Mouse (Mus musculus) neural tube, embryonic 13.5 days (tissue): ENCODE measurements around the gene Inpp5k. TPM values are rescaled to one million over a fixed set of nuclear protein-coding genes. Genes with fewer than 3 reads are reported as not detected.

ENCODE experiments used
- ATAC-seq: fragments of 200-750 bp; cut with Nextera tagmentation; 2 replicates; pipeline ENCODE4 v1.8.0; 2017; ENCODE audit warnings: low read depth, mild to moderate bottlenecking, moderate TSS enrichment, moderate library complexity
- H3K27ac ChIP-seq: fragments of 300-500 bp; sonication (generic); replicated peaks from 2 replicates; pipeline ENCODE4 v1.5.1; 2015; ENCODE audit warnings: moderate library complexity, mild to moderate bottlenecking, inconsistent platforms
- H3K27me3 ChIP-seq: fragments of 300-500 bp; sonication (generic); 2 replicates; pipeline ENCODE4 v1.6.1; 2015; ENCODE audit warnings: mild to moderate bottlenecking, inconsistent platforms
- H3K36me3 ChIP-seq: fragments of 300-500 bp; sonication (generic); 2 replicates; pipeline ENCODE4 v1.6.1; 2015; ENCODE audit warnings: mild to moderate bottlenecking, inconsistent platforms
- H3K4me1 ChIP-seq: fragments of 300-500 bp; sonication (generic); replicated peaks from 2 replicates; pipeline ENCODE4 v1.6.1; 2015; ENCODE audit warnings: inconsistent platforms
- H3K4me2 ChIP-seq: fragments of 300-500 bp; sonication (generic); 2 replicates; pipeline ENCODE4 v1.6.1; 2015; ENCODE audit warnings: inconsistent platforms, mild to moderate bottlenecking, moderate library complexity
- H3K4me3 ChIP-seq: fragments of 300-500 bp; sonication (generic); 2 replicates; pipeline ENCODE4 v1.5.1; 2015; ENCODE audit warnings: mild to moderate bottlenecking, inconsistent platforms
- H3K9ac ChIP-seq: fragments of 300-500 bp; sonication (generic); 2 replicates; pipeline ENCODE4 v1.6.1; 2015; ENCODE audit warnings: moderate library complexity, mild to moderate bottlenecking, inconsistent platforms
- H3K9me3 ChIP-seq: fragments of 300-500 bp; sonication (generic); 2 replicates; pipeline ENCODE4 v1.6.1; 2016; ENCODE audit warnings: inconsistent platforms
- WGBS: fragments of 180-500 bp; shearing (Covaris S2); methylation state at CpG from one replicate; pipeline ENCODE4 v1.1.7; 2015; 5-methylcytosine and 5-hydroxymethylcytosine counted together
- polyA plus RNA-seq: library from polyadenylated mRNA; unstranded; fragments of >200 nt; fragmentation: Nextera tagmentation; extraction: Ambion mirVana; gene quantifications from 2 replicates; pipeline ENCODE4 v1.2.1, GENCODE M21; 2015

The Inpp5k gene
- polyA plus RNA-seq, 1 experiment from 2014 or later: 39.9 TPM

DNA sequence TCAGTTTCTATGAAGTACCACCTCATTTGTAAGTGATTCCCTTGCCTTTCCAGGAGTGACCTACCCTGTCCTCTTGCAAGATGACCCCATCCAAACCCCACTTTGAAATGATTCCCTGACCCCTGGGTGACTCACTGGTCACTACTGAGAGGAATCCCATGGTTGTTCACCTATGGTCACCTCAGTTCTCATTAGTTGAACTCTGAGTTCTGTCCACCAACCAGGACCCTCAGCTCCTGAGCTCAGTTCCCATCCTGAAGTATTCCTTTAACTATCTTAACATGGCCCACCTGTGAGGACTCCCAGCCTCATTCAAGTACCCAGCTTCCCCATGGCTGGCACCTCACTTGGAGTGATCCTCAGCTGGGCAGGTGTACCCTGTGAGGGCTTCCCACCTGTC, 27.1 kb downstream of the Inpp5k start:
- Histone ChIP-seq H3K9ac (no peak overlapping the region), H3K27ac (no peak overlapping the region), H3K36me3 (peaks cover 20% of the 10 kb centered on the region; the same call in 1 of the 2 replicates), H3K27me3 (peaks cover 40% of the 10 kb centered on the region), H3K4me1 (peaks cover 38% of the 10 kb centered on the region), H3K9me3 (no peaks in the 10 kb centered on the region), H3K4me2 (no peak overlapping the region), H3K4me3 (no peak overlapping the region)
- ATAC-seq: no peak

DNA sequence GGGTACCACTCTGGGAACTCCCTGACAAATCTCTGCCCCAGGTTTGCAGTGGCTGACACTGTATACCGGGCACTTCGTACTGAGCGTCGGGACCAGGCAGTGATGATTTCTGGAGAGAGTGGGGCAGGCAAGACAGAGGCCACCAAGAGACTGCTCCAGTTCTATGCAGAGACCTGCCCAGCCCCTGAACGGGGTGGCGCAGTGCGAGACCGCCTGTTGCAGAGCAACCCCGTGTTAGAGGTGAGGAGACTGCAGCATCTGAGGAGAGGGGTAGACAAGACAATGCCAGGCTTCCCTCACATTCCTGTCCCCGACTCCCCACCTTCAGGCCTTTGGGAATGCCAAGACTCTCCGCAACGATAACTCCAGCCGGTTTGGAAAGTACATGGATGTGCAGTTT, 27.5 kb downstream of the Inpp5k start:
- ATAC-seq: no peak
- Histone ChIP-seq H3K27ac (no peak overlapping the region), H3K4me2 (no peak overlapping the region), H3K9me3 (no peaks in the 10 kb centered on the region), H3K4me3 (no peak overlapping the region), H3K36me3 (peaks cover 21% of the 10 kb centered on the region; the same call in 1 of the 2 replicates), H3K4me1 (peaks cover 35% of the 10 kb centered on the region), H3K9ac (no peak overlapping the region), H3K27me3 (peaks cover 36% of the 10 kb centered on the region)
- WGBS: 94% methylated on average over 13 of the region's 13 CpGs

DNA sequence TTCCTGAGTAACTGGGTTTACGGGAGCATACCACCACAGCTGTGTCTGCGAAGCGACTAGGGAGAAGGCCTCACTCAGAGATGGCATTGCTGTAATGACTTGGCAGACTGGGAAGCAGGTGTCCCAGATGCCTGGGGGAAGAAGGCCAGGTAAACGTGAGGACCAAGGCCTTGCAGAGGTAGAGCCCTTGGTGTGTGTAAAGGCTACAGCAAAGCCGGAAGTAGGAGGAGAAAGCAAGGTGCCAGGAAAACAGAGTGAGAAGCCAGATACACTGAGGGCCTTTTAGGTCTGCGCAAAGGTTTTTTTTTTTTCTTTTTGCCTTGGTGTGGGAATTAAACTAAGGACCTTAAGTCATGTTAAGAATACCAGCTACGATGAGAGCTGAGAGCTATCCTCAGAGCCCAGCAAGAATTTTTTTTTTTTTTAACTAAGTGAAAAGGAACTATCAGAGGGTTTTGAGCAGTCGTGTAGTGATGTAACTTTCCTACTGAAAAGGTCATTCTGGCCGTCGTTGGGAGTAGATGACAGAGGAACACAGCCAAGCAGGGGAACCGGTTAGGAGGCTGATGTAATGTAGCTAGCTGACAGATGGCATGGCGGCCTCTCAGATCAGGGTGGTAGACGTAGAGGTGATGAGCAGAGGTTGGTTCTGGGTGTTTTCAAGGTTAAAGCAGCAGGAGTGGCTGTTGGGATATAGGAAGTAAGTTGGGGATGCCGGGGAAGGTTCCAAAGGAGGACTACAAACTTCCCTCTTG, 28.4 kb downstream of the Inpp5k start:
- Histone ChIP-seq H3K4me2 (no peak overlapping the region), H3K4me3 (no peak overlapping the region), H3K36me3 (peaks cover 21% of the 10 kb centered on the region; the same call in 1 of the 2 replicates), H3K9me3 (no peaks in the 10 kb centered on the region), H3K9ac (no peak overlapping the region), H3K4me1 (peaks cover 27% of the 10 kb centered on the region), H3K27ac (no peak overlapping the region), H3K27me3 (peaks cover 27% of the 10 kb centered on the region)
- 83% methylated on average over 14 of the region's 14 CpGs for WGBS
- ATAC-seq: no peak

DNA sequence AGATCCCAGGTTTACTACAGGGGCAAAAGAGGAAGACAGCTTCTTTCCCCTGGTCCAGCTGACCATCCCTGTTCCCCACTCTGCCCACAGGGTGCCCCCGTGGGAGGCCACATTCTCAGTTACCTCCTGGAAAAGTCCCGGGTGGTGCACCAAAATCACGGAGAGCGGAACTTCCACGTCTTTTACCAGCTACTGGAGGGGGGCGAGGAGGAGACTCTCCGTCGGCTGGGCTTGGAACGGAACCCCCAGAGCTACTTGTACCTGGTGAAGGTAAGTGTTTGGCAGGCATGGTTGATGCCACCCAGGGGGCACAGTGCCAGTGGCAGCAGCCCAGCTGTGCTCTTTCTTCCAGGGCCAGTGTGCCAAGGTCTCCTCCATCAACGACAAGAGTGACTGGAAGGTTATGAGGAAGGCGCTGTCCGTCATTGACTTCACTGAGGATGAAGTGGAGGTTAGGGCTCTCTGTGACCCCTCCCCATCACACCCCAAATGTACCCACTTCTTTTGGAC, 29.3 kb downstream of the Inpp5k start:
- peaks cover 20% of the 10 kb centered on the region for H3K4me1 ChIP-seq
- H3K4me2 ChIP-seq: no peak overlapping the region
- 91% methylated on average over 12 of the region's 12 CpGs for WGBS

DNA sequence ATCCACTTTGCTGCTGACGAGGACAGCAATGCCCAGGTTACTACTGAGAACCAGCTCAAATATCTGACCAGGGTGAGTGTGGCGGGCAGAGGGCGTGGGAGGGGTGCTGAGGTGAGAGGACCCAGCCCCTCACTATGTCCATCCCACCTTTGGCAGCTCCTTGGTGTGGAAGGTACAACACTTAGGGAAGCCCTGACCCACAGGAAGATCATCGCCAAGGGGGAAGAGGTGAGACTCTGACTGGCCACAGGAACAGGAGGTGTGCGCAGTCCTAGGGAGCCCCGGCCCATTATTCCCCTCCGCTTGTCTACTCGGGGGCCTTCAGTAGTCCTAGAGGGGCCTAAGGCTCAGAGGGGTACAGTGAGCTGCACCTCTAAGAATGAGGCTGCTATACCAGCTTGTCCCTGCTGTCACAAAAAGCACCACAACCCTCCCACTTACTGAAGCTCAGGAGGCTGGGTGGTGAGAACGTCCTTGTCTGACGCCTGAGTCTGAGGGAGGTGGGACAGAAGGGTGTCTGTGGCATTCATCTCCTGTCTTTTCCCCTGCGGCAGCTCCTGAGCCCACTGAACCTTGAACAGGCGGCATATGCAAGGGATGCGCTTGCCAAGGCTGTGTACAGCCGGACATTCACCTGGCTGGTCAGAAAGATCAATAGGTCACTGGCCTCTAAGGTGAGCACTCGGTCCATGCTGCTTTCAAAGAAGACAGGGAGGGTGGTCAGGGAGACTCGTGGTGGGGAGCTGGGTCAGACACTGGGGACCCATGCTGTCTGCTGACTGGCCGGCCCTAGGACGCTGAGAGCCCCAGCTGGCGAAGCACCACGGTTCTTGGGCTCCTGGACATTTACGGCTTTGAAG, 30.4 kb downstream of the Inpp5k start:
- Histone ChIP-seq H3K4me2 (no peak overlapping the region), H3K4me1 (peaks cover 11% of the 10 kb centered on the region), H3K9ac (no peak overlapping the region), H3K36me3 (peaks cover 28% of the 10 kb centered on the region), H3K27me3 (peaks cover 11% of the 10 kb centered on the region), H3K27ac (no peak overlapping the region), H3K9me3 (no peaks in the 10 kb centered on the region), H3K4me3 (no peak overlapping the region)
- ATAC-seq: no peak
- WGBS: 91% methylated on average over 21 of the region's 21 CpGs

More for the DNA sequence above, 29.3 kb downstream of the Inpp5k start:
- no peaks in the 10 kb centered on the region for H3K9me3 ChIP-seq
- no peak overlapping the region for H3K9ac ChIP-seq
- H3K27me3 ChIP-seq: peaks cover 18% of the 10 kb centered on the region
- no peak overlapping the region for H3K4me3 ChIP-seq
- no peak for ATAC-seq
- H3K27ac ChIP-seq: no peak overlapping the region
- peaks cover 21% of the 10 kb centered on the region; the same call in 1 of the 2 replicates for H3K36me3 ChIP-seq

DNA sequence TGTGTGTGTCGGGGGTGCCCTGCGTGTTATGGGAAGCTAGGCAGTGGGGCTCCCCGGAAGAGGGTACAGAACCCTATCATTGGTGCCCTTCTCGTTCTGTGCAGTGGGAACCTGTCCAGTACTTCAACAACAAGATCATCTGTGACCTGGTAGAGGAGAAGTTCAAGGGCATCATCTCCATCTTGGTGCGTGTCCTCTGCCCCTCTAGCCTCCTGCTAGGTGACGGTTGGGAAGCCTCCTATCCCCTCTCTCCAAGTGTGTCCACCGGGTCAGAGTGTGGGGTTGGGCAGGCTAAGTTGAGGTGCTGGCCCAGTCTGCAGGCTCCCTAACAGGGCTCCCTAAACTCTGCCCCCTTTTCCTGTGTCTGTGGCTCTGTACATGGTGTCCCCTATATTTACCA, 31.3 kb downstream of the Inpp5k start:
- no peak for ATAC-seq
- H3K36me3 ChIP-seq: peaks cover 31% of the 10 kb centered on the region
- H3K9ac ChIP-seq: no peak overlapping the region
- no peak overlapping the region for H3K4me3 ChIP-seq
- peaks cover 2% of the 10 kb centered on the region; the same call in 1 of the 2 replicates for H3K4me1 ChIP-seq
- H3K27ac ChIP-seq: no peak overlapping the region
- 88% methylated on average over 7 of the region's 7 CpGs for WGBS
- H3K4me2 ChIP-seq: no peak overlapping the region
- H3K27me3 ChIP-seq: peaks cover 2% of the 10 kb centered on the region; the same call in 1 of the 2 replicates
- no peaks in the 10 kb centered on the region for H3K9me3 ChIP-seq

DNA sequence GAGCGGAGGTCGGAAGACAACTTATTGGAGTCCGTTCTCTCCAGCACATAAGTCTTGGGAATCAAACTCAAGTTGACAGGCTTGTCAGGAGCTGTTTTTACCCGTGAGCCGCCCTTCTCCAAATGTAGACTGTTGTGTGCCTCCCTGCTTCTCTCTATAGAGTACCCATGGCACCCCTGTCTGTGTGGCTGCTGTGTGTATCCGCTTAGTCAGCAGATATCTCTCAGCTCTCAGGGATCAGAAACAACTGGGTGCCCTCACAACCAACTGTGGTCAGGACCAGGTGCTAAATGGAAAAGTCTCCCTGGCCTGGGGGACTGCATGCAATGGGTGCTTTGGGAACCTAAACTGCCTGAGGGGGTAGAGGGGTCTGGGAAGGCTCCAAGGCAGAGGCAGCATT, 35.5 kb downstream of the Inpp5k start:
- no peak for ATAC-seq
- Histone ChIP-seq H3K36me3 (peaks cover 41% of the 10 kb centered on the region), H3K4me3 (no peak overlapping the region), H3K4me2 (no peak overlapping the region), H3K27me3 (no peaks in the 10 kb centered on the region), H3K27ac (no peak overlapping the region), H3K9ac (no peak overlapping the region), H3K9me3 (no peaks in the 10 kb centered on the region), H3K4me1 (peaks cover 1% of the 10 kb centered on the region; the same call in 1 of the 2 replicates)
- WGBS: 94% methylated on average over 6 of the region's 6 CpGs

DNA sequence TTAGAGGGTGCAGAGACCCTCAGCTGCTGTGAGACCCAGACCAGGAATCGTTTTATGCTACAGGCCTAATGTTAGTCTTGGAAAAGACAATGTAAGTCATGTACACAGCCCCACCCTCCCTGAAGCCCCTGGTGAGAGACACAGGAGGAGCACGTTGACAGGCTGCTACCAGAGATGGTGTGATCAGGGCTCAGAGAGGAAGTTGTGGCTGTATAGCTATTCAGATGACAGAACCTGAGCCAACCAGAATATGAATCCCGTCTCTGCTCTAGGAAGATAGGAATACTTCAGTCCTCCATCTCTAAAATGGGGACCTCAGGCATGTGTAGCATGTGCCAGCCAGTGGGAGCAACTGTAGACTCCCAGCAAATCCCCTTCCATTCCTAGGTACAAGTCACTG, 37.8 kb downstream of the Inpp5k start:
- peaks cover 10% of the 10 kb centered on the region; the same call in 1 of the 2 replicates for H3K4me1 ChIP-seq
- no peak overlapping the region for H3K4me3 ChIP-seq
- peaks cover 25% of the 10 kb centered on the region for H3K36me3 ChIP-seq
- no peak overlapping the region for H3K27ac ChIP-seq
- no peak for ATAC-seq
- H3K4me2 ChIP-seq: no peak overlapping the region
- 85% methylated on average over 3 of the region's 3 CpGs for WGBS
- no peaks in the 10 kb centered on the region for H3K9me3 ChIP-seq
- H3K27me3 ChIP-seq: no peaks in the 10 kb centered on the region
- no peak overlapping the region for H3K9ac ChIP-seq

DNA sequence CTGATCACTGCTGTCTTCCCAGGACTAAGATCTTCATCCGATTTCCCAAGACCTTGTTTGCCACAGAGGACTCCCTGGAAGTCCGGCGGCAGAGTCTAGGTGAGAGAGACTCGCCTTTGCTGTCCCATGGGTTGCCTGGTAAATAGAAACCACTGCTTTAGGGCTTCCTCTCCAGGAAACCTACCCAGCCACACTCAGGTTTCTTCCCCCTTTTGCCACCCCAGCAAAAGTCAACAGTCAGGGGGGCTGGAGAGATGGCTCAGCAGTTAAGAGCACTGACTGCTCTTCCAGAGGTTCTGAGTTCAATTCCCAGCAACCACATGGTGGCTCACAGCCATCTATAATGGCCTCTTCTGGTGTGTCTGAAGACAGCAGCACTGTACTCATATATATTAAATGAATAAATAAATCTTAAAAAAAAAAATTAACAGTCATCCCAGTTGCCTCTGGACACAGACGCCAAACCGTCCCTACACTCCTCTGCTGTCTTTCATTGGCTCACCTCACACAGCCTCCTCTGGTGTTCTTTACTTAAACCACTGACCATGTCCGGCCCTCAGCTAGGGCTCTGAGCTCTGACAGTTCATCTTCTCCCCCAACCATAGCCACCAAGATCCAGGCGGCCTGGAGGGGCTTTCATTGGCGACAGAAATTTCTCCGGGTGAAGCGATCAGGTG, 38.5 kb downstream of the Inpp5k start:
- H3K9ac ChIP-seq: no peak overlapping the region
- 87% methylated on average over 11 of the region's 11 CpGs for WGBS
- H3K27ac ChIP-seq: no peak overlapping the region
- no peaks in the 10 kb centered on the region for H3K9me3 ChIP-seq
- H3K4me2 ChIP-seq: no peak overlapping the region
- H3K4me1 ChIP-seq: peaks cover 10% of the 10 kb centered on the region; the same call in 1 of the 2 replicates
- H3K27me3 ChIP-seq: no peaks in the 10 kb centered on the region
- ATAC-seq: no peak
- no peak overlapping the region for H3K4me3 ChIP-seq
- peaks cover 25% of the 10 kb centered on the region for H3K36me3 ChIP-seq

DNA sequence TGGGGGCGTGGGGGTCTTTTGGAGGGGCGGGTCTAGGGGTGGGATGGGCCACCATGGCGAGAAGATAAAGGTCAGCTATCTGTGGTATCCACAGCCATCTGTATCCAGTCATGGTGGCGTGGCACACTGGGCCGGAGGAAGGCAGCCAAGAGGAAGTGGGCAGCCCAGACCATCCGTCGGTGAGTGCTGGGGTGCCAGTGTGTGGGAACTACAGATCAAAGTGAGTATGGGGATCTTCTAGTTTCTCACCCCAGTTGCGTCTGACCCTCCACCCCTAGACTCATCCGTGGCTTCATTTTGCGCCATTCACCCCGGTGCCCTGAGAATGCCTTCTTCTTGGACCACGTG, 39.0 kb downstream of the Inpp5k start:
- Histone ChIP-seq H3K4me2 (no peak overlapping the region), H3K9ac (no peak overlapping the region), H3K4me1 (peaks cover 10% of the 10 kb centered on the region; the same call in 1 of the 2 replicates), H3K4me3 (no peak overlapping the region), H3K9me3 (no peaks in the 10 kb centered on the region), H3K27me3 (no peaks in the 10 kb centered on the region), H3K27ac (no peak overlapping the region), H3K36me3 (peaks cover 25% of the 10 kb centered on the region)
- no peak for ATAC-seq
- WGBS: 87% methylated on average over 12 of the region's 12 CpGs

DNA sequence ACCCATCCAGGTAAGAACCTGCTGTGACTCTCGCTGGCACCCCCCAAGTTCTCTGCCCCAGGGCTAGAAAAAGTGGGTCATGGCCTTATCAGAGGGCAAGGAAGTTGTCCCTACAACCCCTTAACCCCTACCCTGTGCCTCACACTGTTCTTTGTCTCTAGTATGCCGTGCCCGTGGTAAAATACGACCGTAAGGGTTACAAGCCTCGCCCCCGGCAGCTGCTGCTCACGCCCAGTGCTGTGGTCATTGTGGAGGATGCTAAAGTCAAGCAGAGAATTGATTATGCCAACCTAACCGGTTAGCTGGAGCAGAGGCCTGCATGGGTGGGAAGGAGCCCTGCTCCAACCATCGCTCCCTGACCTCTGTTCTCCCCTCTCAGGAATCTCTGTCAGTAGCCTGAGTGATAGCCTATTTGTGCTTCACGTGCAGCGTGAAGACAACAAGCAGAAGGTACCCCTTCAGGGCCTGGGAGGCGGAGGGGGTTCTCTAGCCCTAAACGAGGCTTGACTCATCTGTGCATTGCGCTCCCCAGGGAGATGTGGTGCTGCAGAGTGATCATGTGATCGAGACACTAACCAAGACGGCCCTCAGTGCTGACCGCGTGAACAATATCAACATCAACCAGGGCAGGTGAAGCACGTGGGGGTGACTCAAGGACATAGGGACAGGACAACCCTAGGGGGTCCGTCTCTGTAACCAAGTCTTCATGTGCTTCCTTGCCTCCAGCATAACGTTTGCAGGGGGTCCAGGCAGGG, 40.8 kb downstream of the Inpp5k start:
- no peak overlapping the region for H3K4me2 ChIP-seq
- WGBS: 56% methylated on average over 22 of the region's 22 CpGs
- H3K4me1 ChIP-seq: peaks cover 10% of the 10 kb centered on the region; the same call in 1 of the 2 replicates
- H3K36me3 ChIP-seq: peaks cover 16% of the 10 kb centered on the region
- no peak overlapping the region for H3K9ac ChIP-seq
- H3K27ac ChIP-seq: no peak overlapping the region
- no peak overlapping the region for H3K4me3 ChIP-seq
- ATAC-seq: no peak
- no peaks in the 10 kb centered on the region for H3K27me3 ChIP-seq
- H3K9me3 ChIP-seq: no peaks in the 10 kb centered on the region
